10 mouse cellular contexts compared by ENCODE assay signal in the genomic region with DNA sequence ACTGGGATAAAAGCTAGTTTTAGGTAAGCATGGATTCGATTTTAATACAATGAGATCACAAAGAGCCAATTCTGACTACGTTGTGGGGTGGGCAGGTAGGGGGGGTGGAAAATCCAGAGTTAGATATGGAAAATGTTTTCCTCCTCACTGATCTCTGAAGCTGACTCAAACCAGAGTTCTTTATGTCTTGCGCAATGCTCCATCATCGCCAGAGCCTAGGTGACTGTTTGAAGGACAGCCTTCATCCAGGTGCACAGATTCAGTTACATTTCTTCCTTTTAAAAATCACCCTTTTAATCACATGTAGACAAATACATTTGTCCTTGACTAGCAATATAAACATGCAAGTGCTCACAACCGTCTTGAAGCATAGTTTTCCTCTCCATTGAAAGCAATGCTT.
DNase-seq lines count a peak whose midpoint lies in the region; ATAC-seq and TF ChIP-seq lines count a peak whose summit lies in the region.
"Had no signal": no experiment of that assay in that cellular context is flagged by ENCODE, and none has a peak within 500 bp of the region (broad histone marks: within the 10 kb centered on the region; RNA-seq: fewer than 3 reads in every experiment).

No protein-coding gene starts in this region.

- H3K79me2 ChIP-seq in liver, adult 2 months (ENCODE audit: control insufficient read depth, insufficient read depth, low read length), result peaks cover 42% of the 10 kb centered on the region

- no peak overlapping the region for H3K4me2 ChIP-seq in embryonic facial prominence, embryonic 12.5 days (replicated peaks)
- H3K4me2 ChIP-seq in forebrain, embryonic 16.5 days (ENCODE audit: low read length), result peak overlapping the region; percentile 57
- peak overlapping the region; percentile 43 for H3K4me2 ChIP-seq in midbrain, postnatal 0 days (ENCODE audit: low read depth, low read length, poor library complexity, severe bottlenecking)

- WGBS in liver, adult 2 months, result 40% methylated on average over 5 of the region's 5 CpGs
- 83% methylated on average over 5 of the region's 5 CpGs for WGBS in embryonic facial prominence, embryonic 12.5 days
- WGBS in forebrain, embryonic 16.5 days, result 63% methylated on average over 5 of the region's 5 CpGs
- WGBS in midbrain, postnatal 0 days, result 48% methylated on average over 5 of the region's 5 CpGs

- no peak overlapping the region for H3K4me3 ChIP-seq in liver, adult 2 months (ENCODE audit: insufficient read depth, low read depth, low read length)
- no peak overlapping the region for H3K4me3 ChIP-seq in embryonic facial prominence, embryonic 12.5 days
- peak overlapping the region; percentile 36 for H3K4me3 ChIP-seq in forebrain, embryonic 16.5 days (replicated peaks; ENCODE audit: low read length)
- peak overlapping the region; percentile 39 for H3K4me3 ChIP-seq in midbrain, postnatal 0 days (ENCODE audit: low read depth, low read length)
- H3K4me3 ChIP-seq: embryonic facial prominence, embryonic 13.5 days had no signal

- peaks cover 34% of the 10 kb centered on the region for H3K4me1 ChIP-seq in liver, adult 2 months (ENCODE audit: control insufficient read depth, insufficient read depth, low read length)
- H3K4me1 ChIP-seq in embryonic facial prominence, embryonic 12.5 days, result peaks cover 46% of the 10 kb centered on the region
- peaks cover 32% of the 10 kb centered on the region for H3K4me1 ChIP-seq in forebrain, embryonic 16.5 days (replicated peaks; ENCODE audit: control insufficient read depth, insufficient read depth, low read length)
- H3K4me1 ChIP-seq in midbrain, postnatal 0 days (ENCODE audit: insufficient read depth, low read length), result peaks cover 15% of the 10 kb centered on the region

- no peak for ATAC-seq in embryonic facial prominence, embryonic 12.5 days (ENCODE audit: insufficient number of reproducible peaks, insufficient read depth, low FRiP score, low TSS enrichment)
- ATAC-seq in forebrain, embryonic 16.5 days, result no peak
- ATAC-seq in midbrain, postnatal 0 days (ENCODE audit: low FRiP score), result no peak
- no peak for ATAC-seq in megakaryocyte-erythroid progenitor cell, adult 5-6 weeks (replicated peaks; ENCODE audit: low FRiP score, low TSS enrichment, poor library complexity, severe bottlenecking)

- H3K36me3 ChIP-seq in liver, adult 2 months (ENCODE audit: control insufficient read depth, insufficient read depth, low read length), result no peaks in the 10 kb centered on the region
- no peaks in the 10 kb centered on the region for H3K36me3 ChIP-seq in embryonic facial prominence, embryonic 12.5 days
- H3K36me3 ChIP-seq in forebrain, embryonic 16.5 days (ENCODE audit: control insufficient read depth, insufficient read depth), result no peaks in the 10 kb centered on the region
- H3K36me3 ChIP-seq in midbrain, postnatal 0 days (ENCODE audit: insufficient read depth, low read length), result no peaks in the 10 kb centered on the region
- H3K36me3 ChIP-seq: embryonic facial prominence, embryonic 13.5 days had no signal

- TF ChIP-seq CTCF in liver, adult 2 months (IDR thresholded peaks at IDR 0.05; ENCODE audit: low read depth, low read length), result no peak
- no peak for TF ChIP-seq CTCF in midbrain, postnatal 0 days (IDR thresholded peaks at IDR 0.05)

- peak; percentile 78 for DNase-seq in liver, adult 2 months (ENCODE audit: extremely low read depth, low read depth, low spot score)
- DNase-seq in liver, result no peak
- DNase-seq in midbrain, postnatal 0 days (ENCODE audit: low spot score), result no peak
- no peak for DNase-seq in lung, postnatal 36 days
- no peak for DNase-seq in thymus, postnatal 14 days
- DNase-seq: thymus, postnatal 25 days had no signal

- no peak overlapping the region for H3K9ac ChIP-seq in liver, adult 2 months (ENCODE audit: low read depth, low read length)
- H3K9ac ChIP-seq in embryonic facial prominence, embryonic 12.5 days, result no peak overlapping the region
- peak overlapping the region; percentile 45; the same call in 1 of the 2 replicates for H3K9ac ChIP-seq in forebrain, embryonic 16.5 days (replicated peaks; ENCODE audit: low read depth, low read length)
- H3K9ac ChIP-seq in midbrain, postnatal 0 days (replicated peaks; ENCODE audit: low read length, poor library complexity, severe bottlenecking), result peak overlapping the region; percentile 58
- H3K9ac ChIP-seq: embryonic facial prominence, embryonic 13.5 days had no signal

- TF ChIP-seq POLR2A in liver, adult 2 months (IDR thresholded peaks at IDR 0.05; ENCODE audit: extremely low read depth, insufficient read depth, low read length), result no peak

- H3K27me3 ChIP-seq in liver, adult 2 months (ENCODE audit: control insufficient read depth, insufficient read depth, low read length), result no peaks in the 10 kb centered on the region
- H3K27me3 ChIP-seq in embryonic facial prominence, embryonic 12.5 days, result no peaks in the 10 kb centered on the region
- no peaks in the 10 kb centered on the region for H3K27me3 ChIP-seq in forebrain, embryonic 16.5 days (replicated peaks; ENCODE audit: control insufficient read depth, insufficient read depth, low read length)
- no peaks in the 10 kb centered on the region for H3K27me3 ChIP-seq in midbrain, postnatal 0 days (ENCODE audit: insufficient read depth, low read length)
- H3K27me3 ChIP-seq: embryonic facial prominence, embryonic 13.5 days had no signal

- H3K9me3 ChIP-seq in embryonic facial prominence, embryonic 12.5 days, result no peaks in the 10 kb centered on the region
- H3K9me3 ChIP-seq in forebrain, embryonic 16.5 days (ENCODE audit: control insufficient read depth, low read length), result no peaks in the 10 kb centered on the region
- no peaks in the 10 kb centered on the region for H3K9me3 ChIP-seq in midbrain, postnatal 0 days (ENCODE audit: low read length)
- H3K9me3 ChIP-seq: embryonic facial prominence, embryonic 13.5 days had no signal

- H3K27ac ChIP-seq in liver, adult 2 months (replicated peaks; ENCODE audit: insufficient read depth, low read depth, low read length), result peak overlapping the region; percentile 76
- H3K27ac ChIP-seq in embryonic facial prominence, embryonic 12.5 days, result 0 out of 2 replicates have a peak overlapping the region, but pooled peaks have one; percentile 30
- peak overlapping the region; percentile 60 for H3K27ac ChIP-seq in forebrain, embryonic 16.5 days (ENCODE audit: low read length)
- H3K27ac ChIP-seq in midbrain, postnatal 0 days (ENCODE audit: low read depth, low read length), result peak overlapping the region; percentile 93

Comparison
In these comparisons a context has a peak if more than half of its experiments do, and no peak if none do; other contexts are left out.
1. H3K27ac ChIP-seq: peak in every context shown above with its lines; median percentile 93 in midbrain, postnatal 0 days; 76 in liver, adult 2 months; 60 in forebrain, embryonic 16.5 days; 30 in embryonic facial prominence, embryonic 12.5 days.
2. H3K4me3 ChIP-seq: peak in forebrain, embryonic 16.5 days (single experiment) and midbrain, postnatal 0 days (single experiment); none in liver, adult 2 months (single experiment) and embryonic facial prominence, embryonic 12.5 days (single experiment).
3. H3K9ac ChIP-seq: peak in forebrain, embryonic 16.5 days (single experiment) and midbrain, postnatal 0 days (single experiment); none in liver, adult 2 months (single experiment) and embryonic facial prominence, embryonic 12.5 days (single experiment).